Mouse (Mus musculus) stomach, embryonic 14.5 days (tissue): Measurements from ENCODE around the gene BC004004. TPM values are rescaled to one million over a fixed set of nuclear protein-coding genes. Genes with fewer than 3 reads are reported as not detected.
A peak's percentile ranks its signal among the peaks of the same experiment; 100 is the strongest.

ENCODE experiments used
- ATAC-seq: fragments of 200-750 bp; cut with Nextera tagmentation; 2 replicates; pipeline ENCODE4 v1.8.0; 2017; ENCODE audit warnings: low read depth, moderate TSS enrichment; ENCODE audit not compliant: insufficient number of reproducible peaks, insufficient read depth, low FRiP score
- H3K27ac ChIP-seq: fragments of 300-500 bp; sonication (generic); 2 replicates; pipeline ENCODE4 v1.5.1; 2014; ENCODE audit warnings: mild to moderate bottlenecking, low read length, moderate library complexity, mixed read lengths
- H3K27me3 ChIP-seq: fragments of 300-500 bp; sonication (generic); 2 replicates; pipeline ENCODE4 v1.6.1; 2014; ENCODE audit warnings: low read length, control low read depth, mixed read lengths; ENCODE audit not compliant: control insufficient read depth, insufficient read depth
- H3K36me3 ChIP-seq: fragments of 300-500 bp; sonication (generic); 2 replicates; pipeline ENCODE4 v1.6.1; 2014; ENCODE audit warnings: mild to moderate bottlenecking, control low read depth, low read length, moderate library complexity, mixed read lengths; ENCODE audit not compliant: control insufficient read depth, insufficient read depth
- H3K4me1 ChIP-seq: fragments of 300-500 bp; sonication (generic); 2 replicates; pipeline ENCODE4 v1.6.1; 2014; ENCODE audit warnings: low read length, control low read depth, mixed read lengths; ENCODE audit not compliant: control insufficient read depth, insufficient read depth
- H3K4me2 ChIP-seq: fragments of 300-500 bp; sonication (generic); replicated peaks from 2 replicates; pipeline ENCODE4 v1.6.1; 2014; ENCODE audit warnings: low read depth, low read length, control low read depth
- H3K4me3 ChIP-seq: fragments of 300-500 bp; sonication (generic); 2 replicates; pipeline ENCODE4 v1.5.1; 2014; ENCODE audit warnings: low read depth, low read length, control low read depth
- H3K9ac ChIP-seq: fragments of 300-500 bp; sonication (generic); replicated peaks from 2 replicates; pipeline ENCODE4 v1.6.1; 2014; ENCODE audit warnings: low read depth, mild to moderate bottlenecking, control low read depth, low read length, moderate library complexity, mixed read lengths
- H3K9me3 ChIP-seq: fragments of 300-500 bp; sonication (generic); 2 replicates; pipeline ENCODE4 v1.6.1; 2016; ENCODE audit warnings: low read depth, low read length, control low read depth; ENCODE audit not compliant: control insufficient read depth
- WGBS: fragments of 180-500 bp; shearing (Covaris S2); extraction: QIAGEN DNeasy Blood & Tissue Kit; methylation state at CpG from one replicate; pipeline ENCODE4 v1.1.7; 2014; 5-methylcytosine and 5-hydroxymethylcytosine counted together
- polyA plus RNA-seq: library from polyadenylated mRNA; unstranded; fragments of >200 nt; fragmentation: Nextera tagmentation; extraction: Ambion mirVana; gene quantifications from 2 replicates; pipeline ENCODE4 v1.2.1, GENCODE M21; 2014

Gene BC004004
- polyA plus RNA-seq, 1 experiment from 2014 or later = 79.5 TPM

DNA sequence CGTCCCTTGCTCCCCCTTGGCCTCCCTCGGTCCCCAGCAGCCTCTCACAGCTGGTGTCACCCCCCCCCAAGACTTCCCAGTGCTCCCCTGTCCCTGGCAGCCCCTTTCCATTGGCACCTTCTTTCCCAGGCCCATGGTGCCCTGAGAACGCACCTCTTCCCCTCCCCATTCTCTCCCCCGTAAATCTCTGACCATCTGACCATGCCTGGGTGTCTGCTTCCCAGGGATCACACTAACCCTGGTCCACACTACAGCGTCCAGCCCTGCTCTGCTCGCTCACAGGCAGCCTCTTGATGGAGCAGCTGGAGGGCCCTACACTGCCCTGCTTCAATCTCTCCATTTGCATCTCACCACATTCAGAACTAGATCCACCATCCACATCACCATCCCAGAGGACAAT lies 12.1 kb upstream of the BC004004 start:
- Histone ChIP-seq H3K9me3 (no peaks in the 10 kb centered on the region), H3K27ac (no peak overlapping the region), H3K4me1 (no peaks in the 10 kb centered on the region), H3K4me2 (no peak overlapping the region), H3K36me3 (peaks cover 49% of the 10 kb centered on the region), H3K9ac (no peak overlapping the region), H3K27me3 (no peaks in the 10 kb centered on the region), H3K4me3 (no peak overlapping the region)
- 77% methylated on average over 6 of the region's 6 CpGs for WGBS
- no peak for ATAC-seq

- 91% methylated on average over 10 of the region's 10 CpGs for WGBS
- Histone ChIP-seq H3K4me2 (no peak overlapping the region), H3K36me3 (peaks cover 47% of the 10 kb centered on the region), H3K27ac (no peak overlapping the region), H3K9ac (no peak overlapping the region), H3K27me3 (no peaks in the 10 kb centered on the region), H3K4me3 (no peak overlapping the region), H3K4me1 (no peaks in the 10 kb centered on the region), H3K9me3 (no peaks in the 10 kb centered on the region)
- ATAC-seq = no peak
Measured at GRCm38 (mm10) chr17:29257001-29257511, 11.5 kb upstream of the BC004004 start.

DNA sequence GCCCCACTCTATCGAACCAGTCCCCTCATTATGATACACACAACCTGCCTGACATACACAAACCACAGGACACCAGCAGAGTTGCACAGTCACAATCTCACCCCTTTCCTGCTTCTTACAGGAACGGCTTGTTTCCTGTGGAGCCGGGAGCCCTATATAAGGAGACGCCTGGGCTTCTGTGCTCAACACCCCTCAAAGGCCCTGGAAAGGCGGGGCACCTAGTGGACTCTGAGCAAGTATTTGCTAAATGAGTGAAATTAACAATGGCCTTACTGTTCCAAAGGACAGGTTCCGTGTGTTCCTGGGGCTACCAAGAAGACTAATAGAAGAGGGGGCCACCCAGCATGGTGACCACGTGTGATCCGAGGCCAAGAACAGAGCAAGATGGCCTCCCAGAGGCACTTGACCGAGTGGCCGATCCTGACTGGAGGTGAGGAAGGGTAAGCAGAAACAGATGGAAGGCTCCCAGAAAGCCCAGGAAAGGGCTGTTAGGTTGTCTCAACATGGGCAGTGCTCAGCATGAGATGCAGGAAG lies 10.5 kb upstream of the BC004004 start:
- H3K36me3 ChIP-seq = peaks cover 45% of the 10 kb centered on the region
- H3K9ac ChIP-seq = no peak overlapping the region
- no peak overlapping the region for H3K4me3 ChIP-seq
- H3K4me1 ChIP-seq = peaks cover 5% of the 10 kb centered on the region
- no peaks in the 10 kb centered on the region for H3K27me3 ChIP-seq
- no peak overlapping the region for H3K4me2 ChIP-seq
- WGBS = 85% methylated on average over 10 of the region's 10 CpGs
- no peaks in the 10 kb centered on the region for H3K9me3 ChIP-seq
- no peak overlapping the region for H3K27ac ChIP-seq
- no peak for ATAC-seq

GRCm38 (mm10) chr17:29258921-29259320 lies 9.7 kb upstream of the BC004004 start:
- Histone ChIP-seq H3K27ac (no peak overlapping the region), H3K9me3 (no peaks in the 10 kb centered on the region), H3K36me3 (peaks cover 42% of the 10 kb centered on the region), H3K27me3 (no peaks in the 10 kb centered on the region), H3K4me1 (peaks cover 5% of the 10 kb centered on the region), H3K9ac (no peak overlapping the region), H3K4me2 (no peak overlapping the region), H3K4me3 (no peak overlapping the region)
- WGBS = 87% methylated on average over 2 of the region's 2 CpGs
- no peak for ATAC-seq

GRCm38 (mm10) chr17:29259489-29259888 lies 9.1 kb upstream of the BC004004 start:
- no peak overlapping the region for H3K4me3 ChIP-seq
- H3K27me3 ChIP-seq = no peaks in the 10 kb centered on the region
- H3K9ac ChIP-seq = no peak overlapping the region
- no peaks in the 10 kb centered on the region for H3K9me3 ChIP-seq
- H3K4me2 ChIP-seq = no peak overlapping the region
- H3K4me1 ChIP-seq = peaks cover 8% of the 10 kb centered on the region
- ATAC-seq = peak; percentile 62; the same call in 1 of the 2 replicates
- 5% methylated on average over 3 of the region's 3 CpGs for WGBS
- H3K36me3 ChIP-seq = peaks cover 36% of the 10 kb centered on the region
- no peak overlapping the region; the same call in 1 of the 2 replicates for H3K27ac ChIP-seq

GRCm38 (mm10) chr17:29260501-29260900 lies 8.1 kb upstream of the BC004004 start:
- peaks cover 34% of the 10 kb centered on the region for H3K36me3 ChIP-seq
- H3K4me2 ChIP-seq = no peak overlapping the region
- ATAC-seq = no peak
- H3K9ac ChIP-seq = no peak overlapping the region
- H3K27ac ChIP-seq = no peak overlapping the region
- H3K9me3 ChIP-seq = no peaks in the 10 kb centered on the region
- H3K4me1 ChIP-seq = peaks cover 11% of the 10 kb centered on the region
- H3K27me3 ChIP-seq = no peaks in the 10 kb centered on the region
- WGBS = 86% methylated on average over 15 of the region's 15 CpGs
- H3K4me3 ChIP-seq = no peak overlapping the region

DNA sequence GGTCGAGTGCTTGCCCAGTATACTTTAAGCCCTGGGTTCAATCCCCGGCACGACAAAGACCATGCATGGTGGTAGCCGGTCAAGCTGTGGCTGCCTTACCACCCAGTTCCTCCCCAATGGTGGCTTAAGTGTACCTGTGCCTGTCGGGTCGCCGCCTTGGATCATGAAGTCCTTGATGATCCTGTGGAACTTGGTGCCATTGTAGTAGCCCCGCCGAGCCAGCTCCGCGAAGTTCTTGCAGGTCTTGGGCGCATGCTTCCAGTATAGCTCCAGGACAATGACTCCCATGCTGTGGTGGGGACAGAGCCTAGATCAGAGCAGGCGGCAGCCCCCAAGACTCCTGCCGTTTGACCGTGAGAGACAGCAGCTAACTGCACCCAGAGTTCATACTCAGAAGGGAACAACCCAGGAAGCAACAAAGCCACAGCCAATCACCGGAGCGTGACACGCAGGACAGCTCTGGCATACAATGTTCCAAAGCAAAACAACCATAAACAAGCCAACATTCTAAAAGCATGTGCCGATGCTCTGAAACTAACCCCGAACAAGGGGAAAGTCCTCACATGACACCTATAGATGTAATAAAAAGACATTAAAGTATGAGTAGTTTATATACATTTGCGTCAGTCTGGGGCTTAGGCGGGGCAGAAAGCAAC lies 6.9 kb upstream of the BC004004 start:
- Histone ChIP-seq H3K27ac (no peak overlapping the region), H3K36me3 (peaks cover 30% of the 10 kb centered on the region), H3K9ac (no peak overlapping the region), H3K4me2 (no peak overlapping the region; the same call in 1 of the 2 replicates), H3K9me3 (no peaks in the 10 kb centered on the region), H3K4me3 (no peak overlapping the region), H3K27me3 (no peaks in the 10 kb centered on the region), H3K4me1 (peaks cover 11% of the 10 kb centered on the region)
- no peak for ATAC-seq
- 89% methylated on average over 22 of the region's 22 CpGs for WGBS

DNA sequence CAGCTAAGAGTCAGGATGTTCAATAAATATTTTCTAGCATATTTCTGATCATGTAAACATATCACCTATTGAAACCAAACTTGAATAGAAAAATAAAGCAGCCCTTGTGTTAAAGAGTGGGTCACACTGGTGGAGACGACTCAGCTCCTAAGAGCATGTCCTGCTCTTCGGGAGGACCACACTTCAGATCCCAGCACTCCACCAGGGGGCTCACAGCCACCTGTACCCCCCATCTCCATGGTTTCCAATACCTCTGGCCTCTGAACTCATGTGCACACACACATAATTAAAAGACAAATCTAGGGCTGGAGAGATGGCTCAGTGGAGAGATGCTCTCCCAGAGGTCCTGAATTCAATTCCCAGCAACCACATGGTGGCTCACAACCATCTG lies 6.3 kb upstream of the BC004004 start:
- 42% methylated on average over 2 of the region's 2 CpGs for WGBS
- H3K4me1 ChIP-seq = peaks cover 11% of the 10 kb centered on the region
- no peaks in the 10 kb centered on the region for H3K9me3 ChIP-seq
- no peaks in the 10 kb centered on the region for H3K27me3 ChIP-seq
- H3K9ac ChIP-seq = no peak overlapping the region
- H3K4me3 ChIP-seq = peak overlapping the region; percentile 85; the same call in 1 of the 2 replicates
- peak overlapping the region; percentile 77 for H3K4me2 ChIP-seq
- no peak overlapping the region for H3K27ac ChIP-seq
- peaks cover 28% of the 10 kb centered on the region for H3K36me3 ChIP-seq
- no peak for ATAC-seq
